Mouse (Mus musculus) neural tube, embryonic 13.5 days (tissue): ENCODE data around the gene Shank1. TPM values are rescaled to one million over a fixed set of nuclear protein-coding genes. Genes with fewer than 3 reads are reported as not detected.
A peak's percentile ranks its signal among the peaks of the same experiment; 100 is the strongest.

ENCODE experiments used
- ATAC-seq: fragments of 200-750 bp; cut with Nextera tagmentation; 2 replicates; pipeline ENCODE4 v1.8.0; 2017; ENCODE audit warnings: low read depth, mild to moderate bottlenecking, moderate TSS enrichment, moderate library complexity
- H3K27ac ChIP-seq: fragments of 300-500 bp; sonication (generic); replicated peaks from 2 replicates; pipeline ENCODE4 v1.5.1; 2015; ENCODE audit warnings: moderate library complexity, mild to moderate bottlenecking, inconsistent platforms
- H3K27me3 ChIP-seq: fragments of 300-500 bp; sonication (generic); 2 replicates; pipeline ENCODE4 v1.6.1; 2015; ENCODE audit warnings: mild to moderate bottlenecking, inconsistent platforms
- H3K36me3 ChIP-seq: fragments of 300-500 bp; sonication (generic); 2 replicates; pipeline ENCODE4 v1.6.1; 2015; ENCODE audit warnings: mild to moderate bottlenecking, inconsistent platforms
- H3K4me1 ChIP-seq: fragments of 300-500 bp; sonication (generic); replicated peaks from 2 replicates; pipeline ENCODE4 v1.6.1; 2015; ENCODE audit warnings: inconsistent platforms
- H3K4me2 ChIP-seq: fragments of 300-500 bp; sonication (generic); 2 replicates; pipeline ENCODE4 v1.6.1; 2015; ENCODE audit warnings: inconsistent platforms, mild to moderate bottlenecking, moderate library complexity
- H3K4me3 ChIP-seq: fragments of 300-500 bp; sonication (generic); 2 replicates; pipeline ENCODE4 v1.5.1; 2015; ENCODE audit warnings: mild to moderate bottlenecking, inconsistent platforms
- H3K9ac ChIP-seq: fragments of 300-500 bp; sonication (generic); 2 replicates; pipeline ENCODE4 v1.6.1; 2015; ENCODE audit warnings: moderate library complexity, mild to moderate bottlenecking, inconsistent platforms
- H3K9me3 ChIP-seq: fragments of 300-500 bp; sonication (generic); 2 replicates; pipeline ENCODE4 v1.6.1; 2016; ENCODE audit warnings: inconsistent platforms
- WGBS: fragments of 180-500 bp; shearing (Covaris S2); methylation state at CpG from one replicate; pipeline ENCODE4 v1.1.7; 2015; 5-methylcytosine and 5-hydroxymethylcytosine counted together
- polyA plus RNA-seq: library from polyadenylated mRNA; unstranded; fragments of >200 nt; fragmentation: Nextera tagmentation; extraction: Ambion mirVana; gene quantifications from 2 replicates; pipeline ENCODE4 v1.2.1, GENCODE M21; 2015

Shank1 gene
- polyA plus RNA-seq, result 26.5 and 27.7 TPM in 2 replicates

DNA sequence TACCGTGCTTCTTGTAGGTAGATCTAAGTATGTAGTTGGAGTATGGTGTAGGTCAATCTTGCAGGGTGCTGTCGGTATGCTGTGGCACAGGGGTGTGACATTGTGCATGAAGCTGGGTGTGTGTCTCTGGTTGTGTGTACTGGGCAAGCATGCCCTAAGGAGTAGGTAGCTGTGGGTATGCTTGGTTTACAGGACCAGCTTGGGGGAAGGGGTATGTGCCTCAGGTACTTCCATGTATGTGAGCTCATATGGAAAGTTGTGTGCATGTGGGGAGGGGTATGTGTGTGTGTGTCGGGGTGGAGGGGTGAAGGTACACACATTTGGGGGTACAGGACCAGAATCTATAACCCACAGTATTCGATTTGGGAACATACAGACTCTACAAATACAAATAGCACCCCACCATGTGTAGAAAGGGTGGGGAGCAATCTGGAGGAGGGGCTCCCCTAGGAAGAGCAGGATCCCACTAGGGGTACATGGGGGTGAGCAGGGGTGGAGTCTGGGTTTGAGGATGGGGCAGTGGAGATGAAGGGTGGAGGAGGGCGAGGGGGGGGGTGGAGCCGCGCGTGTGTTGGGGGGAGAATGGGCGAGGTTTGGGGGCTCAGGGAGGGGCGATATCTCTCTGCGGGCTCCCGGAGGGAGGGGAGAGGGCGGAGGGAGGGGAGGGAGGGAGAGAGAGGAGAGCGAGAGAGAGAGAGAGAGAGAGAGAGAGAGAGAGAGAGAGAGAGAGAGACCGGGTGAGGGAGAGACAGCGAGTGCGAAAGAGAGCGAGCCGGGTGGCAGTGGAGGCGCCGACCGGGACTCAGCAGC, at the start of gene Shank1:
Gene Shank1, plus strand, starts transcription at position 779 of the 810 bp plus-strand sequence.
- H3K36me3 ChIP-seq, result peaks cover 21% of the 10 kb centered on the region; the same call in 1 of the 2 replicates
- peak within 1 kb of the TSS; percentile 90 for H3K9ac ChIP-seq
- 0 out of 2 replicates have a peak, but pooled peaks cover 6% of the 10 kb centered on the region for H3K27me3 ChIP-seq
- H3K4me1 ChIP-seq, result peaks cover 39% of the 10 kb centered on the region
- peak within 1 kb of the TSS; percentile 88 for H3K27ac ChIP-seq
- H3K9me3 ChIP-seq, result no peaks in the 10 kb centered on the region
- whole genome bisulfite sequencing, result 20% methylated on average over 14 of the region's 22 CpGs
- H3K4me2 ChIP-seq, result peak within 1 kb of the TSS; percentile 86
- no peak for ATAC-seq
- peak within 1 kb of the TSS; percentile 64 for H3K4me3 ChIP-seq

GRCm38 (mm10) chr7:44260410-44260809, 49.6 kb upstream of the Shank1 start:
- ATAC-seq, result no peak
- no peak overlapping the region for H3K4me3 ChIP-seq
- peaks cover 28% of the 10 kb centered on the region for H3K27me3 ChIP-seq
- no peak overlapping the region for H3K9ac ChIP-seq
- H3K4me2 ChIP-seq, result no peak overlapping the region
- H3K27ac ChIP-seq, result no peak overlapping the region
- H3K9me3 ChIP-seq, result no peaks in the 10 kb centered on the region
- H3K36me3 ChIP-seq, result no peaks in the 10 kb centered on the region
- peaks cover 8% of the 10 kb centered on the region for H3K4me1 ChIP-seq
- 76% methylated on average over 6 of the region's 6 CpGs for whole genome bisulfite sequencing

- Histone ChIP-seq H3K4me2 (no peak within 1 kb of the TSS), H3K36me3 (no peaks in the 10 kb centered on the region), H3K4me1 (peaks cover 8% of the 10 kb centered on the region), H3K9me3 (no peaks in the 10 kb centered on the region), H3K27ac (no peak within 1 kb of the TSS), H3K4me3 (no peak within 1 kb of the TSS), H3K9ac (no peak within 1 kb of the TSS), H3K27me3 (peaks cover 35% of the 10 kb centered on the region)
- WGBS, result 60% methylated on average over 5 of the region's 5 CpGs
- ATAC-seq, result no peak
Measured at GRCm38 (mm10) chr7:44261147-44261546, 48.9 kb upstream of the Shank1 start, which contains the start of gene Gm15517. Gene Gm15517, plus strand, starts transcription at chr7:44261447.

DNA sequence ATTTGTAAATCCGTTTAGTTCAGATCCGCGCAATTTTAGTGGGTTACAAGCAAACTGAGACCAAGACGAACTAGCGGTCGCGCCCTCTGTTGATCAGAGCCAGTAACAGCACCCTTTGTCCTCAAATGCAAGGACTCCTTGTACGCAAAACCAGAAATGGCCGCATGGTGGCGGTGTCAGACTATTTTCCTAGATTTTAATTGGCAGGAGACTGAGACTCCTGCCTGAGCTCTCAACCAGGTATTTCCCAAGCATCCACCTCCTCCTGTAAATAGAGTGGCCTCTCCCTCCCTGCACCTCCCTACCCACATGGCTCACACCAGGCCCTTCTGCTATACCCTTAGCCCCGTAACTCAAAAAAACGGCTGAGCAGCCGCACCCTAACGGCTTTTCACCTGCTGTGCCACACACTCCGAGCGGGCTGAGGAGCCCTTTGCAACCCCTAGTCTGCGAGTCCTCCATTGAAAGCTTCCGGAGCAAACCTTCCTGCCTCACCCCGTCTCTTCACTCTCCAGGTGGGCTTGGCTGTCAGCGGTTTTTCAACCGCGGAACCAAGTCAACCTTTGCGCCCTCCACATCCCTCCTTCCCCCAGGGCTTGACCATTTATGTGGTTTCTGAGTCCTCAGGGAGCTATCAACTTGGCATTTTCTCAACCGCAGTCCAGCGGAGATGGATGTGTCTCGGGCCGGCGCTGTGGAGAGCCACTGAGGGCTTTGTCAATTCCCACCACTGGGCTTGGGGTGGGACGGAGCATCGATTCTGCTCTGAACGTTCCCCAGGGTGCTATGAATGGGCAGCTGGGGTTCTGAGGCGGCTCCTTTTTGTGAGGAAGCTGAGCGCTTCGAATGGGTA, 47.0 kb upstream of the Shank1 start:
- Histone ChIP-seq H3K9me3 (no peaks in the 10 kb centered on the region), H3K4me3 (peak overlapping the region; percentile 34), H3K4me1 (peaks cover 8% of the 10 kb centered on the region), H3K27ac (peak overlapping the region; percentile 76), H3K36me3 (no peaks in the 10 kb centered on the region), H3K9ac (peak overlapping the region; percentile 69), H3K4me2 (peak overlapping the region; percentile 62), H3K27me3 (peaks cover 50% of the 10 kb centered on the region)
- ATAC-seq, result peak; percentile 85
- WGBS, result under 1% methylated on average over 34 of the region's 34 CpGs

DNA sequence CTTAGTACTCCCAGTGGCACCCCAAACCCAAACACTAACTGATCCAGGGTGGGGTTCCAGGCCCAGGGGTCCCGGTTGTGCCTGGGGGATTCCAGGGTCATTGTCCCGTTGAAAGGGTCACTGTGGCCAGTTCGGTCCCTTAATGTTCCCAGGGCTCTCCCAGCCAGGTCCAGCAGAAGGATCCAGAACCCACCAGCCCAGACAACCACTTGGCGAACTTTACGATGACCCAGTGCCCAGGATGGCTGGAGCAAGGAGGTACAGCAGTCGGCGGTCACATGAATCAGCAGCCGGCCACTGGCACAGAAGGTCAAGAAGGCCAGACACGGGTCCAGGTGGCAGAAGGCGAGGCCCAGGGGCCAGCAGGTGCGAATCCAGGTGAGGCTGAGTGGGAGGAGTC, 41.9 kb upstream of the Shank1 start:
- ATAC-seq, result no peak
- no peaks in the 10 kb centered on the region for H3K36me3 ChIP-seq
- H3K4me2 ChIP-seq, result no peak overlapping the region
- whole genome bisulfite sequencing, result 80% methylated on average over 11 of the region's 11 CpGs
- no peaks in the 10 kb centered on the region for H3K9me3 ChIP-seq
- H3K9ac ChIP-seq, result no peak overlapping the region
- peaks cover 45% of the 10 kb centered on the region for H3K27me3 ChIP-seq
- H3K4me1 ChIP-seq, result peaks cover 5% of the 10 kb centered on the region
- no peak overlapping the region for H3K4me3 ChIP-seq
- H3K27ac ChIP-seq, result no peak overlapping the region

DNA sequence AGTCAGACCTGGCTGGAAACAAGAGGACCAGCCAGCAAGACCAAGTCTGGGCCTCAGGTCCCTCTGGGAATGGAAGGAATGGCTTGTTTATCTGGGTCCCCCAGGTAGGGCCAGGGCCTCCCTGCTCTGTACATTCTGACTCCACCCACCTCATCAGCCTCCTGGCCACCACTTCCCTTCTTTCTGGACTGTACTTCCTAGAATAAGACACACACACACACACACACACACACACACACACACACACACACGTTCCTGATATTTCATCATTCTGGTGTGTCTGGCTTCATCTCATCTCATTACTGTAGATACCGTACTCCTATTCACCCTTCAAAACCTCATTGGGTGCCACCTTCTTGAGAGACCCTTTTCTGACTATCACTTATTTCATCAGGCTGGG, 40.7 kb upstream of the Shank1 start:
- whole genome bisulfite sequencing, result 89% methylated on average over 2 of the region's 2 CpGs
- H3K4me3 ChIP-seq, result no peak overlapping the region
- no peak overlapping the region for H3K27ac ChIP-seq
- no peaks in the 10 kb centered on the region for H3K4me1 ChIP-seq
- peaks cover 52% of the 10 kb centered on the region for H3K27me3 ChIP-seq
- H3K9ac ChIP-seq, result no peak overlapping the region
- ATAC-seq, result no peak
- H3K9me3 ChIP-seq, result no peaks in the 10 kb centered on the region
- no peak overlapping the region for H3K4me2 ChIP-seq
- no peaks in the 10 kb centered on the region for H3K36me3 ChIP-seq

DNA sequence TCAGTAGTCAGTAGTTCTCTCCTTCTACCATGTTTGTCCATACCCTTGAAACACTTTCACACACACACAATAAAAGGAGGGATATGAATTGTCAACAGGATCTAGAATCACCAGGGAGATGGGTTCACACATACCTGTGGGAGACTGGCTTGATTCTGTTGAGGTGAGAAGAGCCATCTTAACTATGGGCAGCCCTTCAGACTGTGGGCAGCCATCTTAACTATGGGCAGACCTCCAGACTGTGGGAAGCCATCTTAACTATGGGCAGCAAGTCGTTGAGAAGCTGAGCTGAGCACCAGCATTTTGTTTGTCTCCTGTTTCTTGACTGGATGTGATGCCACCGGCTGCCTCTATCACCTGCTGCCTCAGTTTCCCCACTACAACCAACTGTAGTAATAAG, 38.7 kb upstream of the Shank1 start:
- ATAC-seq, result peak; percentile 55; the same call in 1 of the 2 replicates
- WGBS, result 80% methylated on average over 2 of the region's 2 CpGs

DNA sequence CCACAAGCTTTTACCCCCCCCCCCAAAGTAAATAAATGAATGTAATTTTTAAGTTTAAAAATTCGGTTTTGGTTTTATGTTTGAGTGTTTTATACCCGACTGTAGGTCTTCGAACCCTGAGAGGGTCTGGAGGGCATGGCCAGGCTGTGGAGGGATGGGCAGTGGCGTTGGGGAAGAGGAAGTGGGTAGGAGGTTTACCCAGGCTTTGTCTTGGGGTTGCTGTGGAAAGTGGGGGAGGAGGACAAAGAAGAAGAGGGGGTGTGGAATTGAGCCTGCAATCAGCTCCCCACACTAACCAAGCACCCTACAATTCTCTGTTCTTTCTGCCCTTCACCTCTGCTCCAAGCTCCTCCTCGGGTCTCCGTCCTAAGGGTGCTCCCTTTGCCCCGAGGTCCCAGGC, 37.5 kb upstream of the Shank1 start:
- H3K36me3 ChIP-seq, result no peaks in the 10 kb centered on the region
- H3K9ac ChIP-seq, result no peak overlapping the region
- H3K4me3 ChIP-seq, result no peak overlapping the region
- H3K9me3 ChIP-seq, result no peaks in the 10 kb centered on the region
- H3K4me2 ChIP-seq, result no peak overlapping the region
- H3K27me3 ChIP-seq, result peaks cover 31% of the 10 kb centered on the region
- no peak overlapping the region for H3K27ac ChIP-seq
- WGBS, result 88% methylated on average over 7 of the region's 7 CpGs
- ATAC-seq, result no peak
- no peaks in the 10 kb centered on the region for H3K4me1 ChIP-seq

More for the DNA sequence above, 38.7 kb upstream of the Shank1 start:
- no peak overlapping the region for H3K4me2 ChIP-seq
- no peak overlapping the region for H3K4me3 ChIP-seq
- H3K4me1 ChIP-seq, result no peaks in the 10 kb centered on the region
- H3K27me3 ChIP-seq, result peaks cover 39% of the 10 kb centered on the region
- H3K9me3 ChIP-seq, result no peaks in the 10 kb centered on the region
- H3K27ac ChIP-seq, result no peak overlapping the region
- no peak overlapping the region for H3K9ac ChIP-seq
- H3K36me3 ChIP-seq, result no peaks in the 10 kb centered on the region

DNA sequence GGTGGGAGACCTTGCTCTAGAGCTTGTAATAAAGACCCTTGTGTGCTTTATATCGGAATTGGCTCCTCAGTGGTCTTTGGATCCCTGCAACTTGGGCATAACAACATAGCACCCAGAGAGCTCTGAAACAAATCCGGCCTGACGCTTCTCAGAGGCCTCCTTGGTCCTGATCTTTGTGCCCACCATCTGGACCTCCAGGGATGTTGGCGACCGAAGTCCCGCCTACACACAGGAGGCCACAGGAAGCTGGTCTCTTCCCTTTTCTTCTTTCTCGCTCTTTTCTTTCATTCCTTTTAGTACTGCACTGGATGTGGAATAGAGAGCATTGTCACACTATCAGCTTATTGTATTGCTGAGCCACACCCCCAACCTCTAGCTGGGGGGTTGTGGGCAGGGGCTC, 36.6 kb upstream of the Shank1 start:
- Histone ChIP-seq H3K27ac (no peak overlapping the region), H3K9me3 (no peaks in the 10 kb centered on the region), H3K36me3 (no peaks in the 10 kb centered on the region), H3K27me3 (peaks cover 27% of the 10 kb centered on the region), H3K4me3 (no peak overlapping the region), H3K4me2 (no peak overlapping the region), H3K4me1 (no peaks in the 10 kb centered on the region), H3K9ac (no peak overlapping the region)
- no peak for ATAC-seq
- 55% methylated on average over 7 of the region's 7 CpGs for WGBS

GRCm38 (mm10) chr7:44274096-44274495, 36.0 kb upstream of the Shank1 start:
- no peak for ATAC-seq
- no peaks in the 10 kb centered on the region for H3K4me1 ChIP-seq
- WGBS, result 40% methylated on average over 11 of the region's 11 CpGs

DNA sequence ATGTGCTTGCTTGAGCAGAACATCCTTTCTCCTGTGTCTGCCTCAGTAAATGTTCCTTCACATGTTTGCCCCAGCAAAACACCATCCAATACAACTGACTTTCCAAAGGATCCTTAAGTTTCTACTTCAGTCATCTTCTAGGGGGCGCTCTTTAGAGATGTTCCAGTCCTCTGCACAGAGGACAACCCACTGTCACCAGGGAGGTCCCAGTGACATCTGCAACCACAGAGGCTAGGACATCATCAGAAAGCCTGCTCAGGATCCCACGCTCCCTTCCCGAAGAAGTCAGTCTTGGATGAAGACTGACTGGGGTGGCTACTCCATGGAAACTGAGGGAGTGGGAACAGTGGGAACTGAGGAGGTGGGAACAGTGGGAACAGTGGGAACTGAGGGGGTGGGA, 34.5 kb upstream of the Shank1 start:
- 79% methylated on average over 3 of the region's 3 CpGs for WGBS
- no peak for ATAC-seq
- Histone ChIP-seq H3K4me2 (no peak overlapping the region), H3K9ac (no peak overlapping the region), H3K27me3 (peaks cover 25% of the 10 kb centered on the region), H3K9me3 (no peaks in the 10 kb centered on the region), H3K27ac (no peak overlapping the region), H3K4me3 (no peak overlapping the region), H3K4me1 (no peaks in the 10 kb centered on the region), H3K36me3 (no peaks in the 10 kb centered on the region)

More at GRCm38 (mm10) chr7:44274096-44274495, 36.0 kb upstream of the Shank1 start:
- no peak overlapping the region for H3K9ac ChIP-seq
- no peak overlapping the region for H3K4me3 ChIP-seq
- H3K36me3 ChIP-seq, result no peaks in the 10 kb centered on the region
- peaks cover 27% of the 10 kb centered on the region for H3K27me3 ChIP-seq
- no peak overlapping the region for H3K27ac ChIP-seq
- H3K9me3 ChIP-seq, result no peaks in the 10 kb centered on the region
- no peak overlapping the region for H3K4me2 ChIP-seq
